Mouse (Mus musculus) E14TG2a.4 (cell line): ENCODE results near the gene Rnasel.

Experiments
- CTCF ChIP-seq: conservative IDR thresholded peaks from 2 replicates; pipeline ENCODE4 v1.5.1; 2014; ENCODE audit warnings: low read length
- POU5F1 ChIP-seq: IDR thresholded peaks from 2 replicates; pipeline ENCODE4 v1.6.1; 2014; ENCODE audit warnings: low read length, borderline replicate concordance

- TF ChIP-seq CTCF (no peak), POU5F1 (no peak)
Measured at GRCm38 (mm10) chr1:153752521-153752920, 3.3 kb downstream of the Rnasel start.
